Mouse (Mus musculus) neural tube, embryonic 14.5 days (tissue): ENCODE measurements at regions not wholly inside any gene's neighbourhood (a gene's known extent, or its start where the extent isn't known, plus 50 kb on each side); places are given as distances from the start of the nearest gene placed in this dataset.

Experiments
- ATAC-seq: fragments of 200-750 bp; cut with Nextera tagmentation; 2 replicates; pipeline ENCODE4 v1.8.0; 2017; ENCODE audit warnings: low read depth, mild to moderate bottlenecking, moderate TSS enrichment, moderate library complexity
- H3K27ac ChIP-seq: fragments of 300-500 bp; sonication (generic); 2 replicates; pipeline ENCODE4 v1.5.1; 2014; ENCODE audit warnings: low read depth, mild to moderate bottlenecking, control low read depth, low read length, moderate library complexity, mixed read lengths
- H3K27me3 ChIP-seq: fragments of 300-500 bp; sonication (generic); 2 replicates; pipeline ENCODE4 v1.6.1; 2014; ENCODE audit warnings: low read length; ENCODE audit not compliant: control insufficient read depth, insufficient read depth
- H3K36me3 ChIP-seq: fragments of 300-500 bp; sonication (generic); 2 replicates; pipeline ENCODE4 v1.6.1; 2014; ENCODE audit warnings: low read length, mixed read lengths; ENCODE audit not compliant: control insufficient read depth, insufficient read depth
- H3K4me1 ChIP-seq: fragments of 300-500 bp; sonication (generic); 2 replicates; pipeline ENCODE4 v1.6.1; 2014; ENCODE audit warnings: low read length; ENCODE audit not compliant: control insufficient read depth, insufficient read depth
- H3K4me2 ChIP-seq: fragments of 300-500 bp; sonication (generic); 2 replicates; pipeline ENCODE4 v1.6.1; 2014; ENCODE audit warnings: mild to moderate bottlenecking, low read depth, low read length, control low read depth
- H3K4me3 ChIP-seq: fragments of 300-500 bp; sonication (generic); 2 replicates; pipeline ENCODE4 v1.5.1; 2014; ENCODE audit warnings: low read depth, low read length, control low read depth, mixed read lengths
- H3K9ac ChIP-seq: fragments of 300-500 bp; sonication (generic); replicated peaks from 2 replicates; pipeline ENCODE4 v1.6.1; 2014; ENCODE audit warnings: low read depth, mild to moderate bottlenecking, control low read depth, low read length, mixed read lengths
- H3K9me3 ChIP-seq: fragments of 300-500 bp; sonication (generic); 2 replicates; pipeline ENCODE4 v1.6.1; 2016; ENCODE audit warnings: low read length; ENCODE audit not compliant: control insufficient read depth
- WGBS: fragments of 180-500 bp; shearing (Covaris S2); extraction: QIAGEN DNeasy Blood & Tissue Kit; methylation state at CpG from one replicate; pipeline ENCODE4 v1.1.7; 2014; 5-methylcytosine and 5-hydroxymethylcytosine counted together

- Histone ChIP-seq H3K4me1 (no peaks in the 10 kb centered on the region), H3K9me3 (no peaks in the 10 kb centered on the region), H3K27ac (no peak overlapping the region), H3K9ac (no peak overlapping the region), H3K27me3 (no peaks in the 10 kb centered on the region), H3K4me3 (no peak overlapping the region), H3K4me2 (no peak overlapping the region), H3K36me3 (no peaks in the 10 kb centered on the region)
- 85% methylated on average over 4 of the region's 4 CpGs for WGBS
- ATAC-seq = no peak
Measured at GRCm38 (mm10) chr6:27211953-27212352, 923.0 kb downstream of the Grm8 start.

GRCm38 (mm10) chr6:27161643-27162042 lies 973.3 kb downstream of the Grm8 start:
- H3K4me2 ChIP-seq = no peak overlapping the region
- H3K9me3 ChIP-seq = no peaks in the 10 kb centered on the region
- H3K27me3 ChIP-seq = no peaks in the 10 kb centered on the region
- ATAC-seq = peak; percentile 83
- no peaks in the 10 kb centered on the region for H3K4me1 ChIP-seq
- no peak overlapping the region for H3K27ac ChIP-seq
- H3K36me3 ChIP-seq = no peaks in the 10 kb centered on the region
- no peak overlapping the region for H3K9ac ChIP-seq
- 59% methylated on average over 2 of the region's 2 CpGs for WGBS
- no peak overlapping the region for H3K4me3 ChIP-seq
